Mouse (Mus musculus): ENCODE results near the gene Dhrs1. TPM values are rescaled to one million over a fixed set of nuclear protein-coding genes. Genes with fewer than 3 reads are reported as not detected.

Gene Dhrs1
- total and polyA plus RNA-seq, 2 experiments = 140 to 263 TPM

DNA sequence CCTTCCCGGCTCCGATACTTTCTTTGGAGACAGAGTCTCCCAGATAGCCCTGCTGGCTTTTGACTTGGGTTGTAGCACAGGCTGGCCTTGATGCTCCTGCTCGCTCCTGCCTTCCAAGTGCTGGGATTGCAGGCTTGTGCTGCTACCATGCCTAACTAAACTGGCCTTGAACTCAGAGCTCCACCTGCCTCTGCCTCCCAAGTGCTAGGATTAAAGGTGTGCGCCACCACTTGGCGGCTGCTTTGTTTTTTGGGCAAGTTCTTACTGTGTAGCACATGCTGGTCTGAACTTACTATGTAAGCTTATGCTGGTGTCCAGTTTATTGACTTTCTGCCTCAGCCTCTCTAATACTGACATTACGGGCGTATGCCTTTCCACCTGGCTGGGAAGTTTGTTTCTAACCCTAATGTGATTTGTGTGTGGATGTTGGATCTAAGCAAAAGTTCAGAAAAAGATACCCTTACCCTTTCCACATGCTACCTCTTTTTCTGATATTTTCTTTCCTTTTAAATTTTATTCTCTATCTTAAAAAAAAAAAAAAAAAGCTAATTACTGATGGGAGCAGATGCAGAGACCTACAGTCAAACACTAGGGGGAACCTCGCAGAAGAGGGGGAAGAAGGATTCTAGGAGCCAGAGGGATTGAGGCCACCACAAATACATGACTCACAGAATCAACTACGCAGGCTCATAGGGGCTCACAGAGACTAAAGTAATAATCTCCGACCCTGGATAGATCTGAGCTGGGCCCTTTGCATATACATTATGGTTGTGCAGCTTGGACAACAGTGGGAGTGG lies 1.8 kb upstream of the Dhrs1 start:
- 70% methylated on average over 10 of the region's 10 CpGs for WGBS
- Histone ChIP-seq H3K9ac (ENCODE audit: low read depth, low read length) (no peak overlapping the region), H3K4me3 (ENCODE audit: insufficient read depth, low read depth, low read length) (no peak overlapping the region)

DNA sequence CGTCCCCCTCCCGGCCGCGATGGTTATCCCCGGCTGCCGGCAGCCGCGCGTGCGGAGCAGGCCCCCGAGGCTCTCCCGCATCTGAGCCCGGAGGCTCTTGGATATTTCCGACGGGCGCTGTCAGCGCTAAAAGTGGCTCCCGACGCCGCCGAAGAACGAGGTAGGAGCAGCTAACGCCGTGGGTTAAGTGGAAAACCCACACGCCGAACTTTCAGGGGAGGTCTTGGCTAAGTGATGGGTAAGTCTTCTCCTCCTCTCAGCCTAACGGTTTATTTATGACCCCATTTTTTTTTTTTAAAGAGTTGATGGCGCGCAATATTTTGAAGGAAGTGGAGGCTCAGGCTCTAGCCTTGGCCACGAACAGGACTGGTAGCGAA lies 359 bp upstream of the Dhrs1 start:
- no peak overlapping the region; the same call in 1 of the 2 replicates for H3K27ac ChIP-seq (replicated peaks; ENCODE audit: insufficient read depth, low read depth, low read length)
- no peak for TF ChIP-seq CTCF (IDR thresholded peaks at IDR 0.05; ENCODE audit: low read depth, low read length)
- no peak for TF ChIP-seq POLR2A (IDR thresholded peaks at IDR 0.05; ENCODE audit: extremely low read depth, insufficient read depth, low read length)

More for the DNA sequence above, 1.8 kb upstream of the Dhrs1 start:
- Histone ChIP-seq H3K79me2 (ENCODE audit: control insufficient read depth, insufficient read depth, low read length) (peaks cover 5% of the 10 kb centered on the region), H3K36me3 (ENCODE audit: control insufficient read depth, insufficient read depth, low read length) (peaks cover 24% of the 10 kb centered on the region), H3K4me1 (ENCODE audit: control insufficient read depth, insufficient read depth, low read length) (peaks cover 10% of the 10 kb centered on the region), H3K27ac (replicated peaks; ENCODE audit: insufficient read depth, low read depth, low read length) (no peak overlapping the region), H3K27me3 (ENCODE audit: control insufficient read depth, insufficient read depth, low read length) (no peaks in the 10 kb centered on the region)
- peak; percentile 52 for DNase-seq (ENCODE audit: extremely low read depth, low read depth, low spot score)
- TF ChIP-seq POLR2A (IDR thresholded peaks at IDR 0.05; ENCODE audit: extremely low read depth, insufficient read depth, low read length) (no peak), CTCF (IDR thresholded peaks at IDR 0.05; ENCODE audit: low read depth, low read length) (no peak)

DNA sequence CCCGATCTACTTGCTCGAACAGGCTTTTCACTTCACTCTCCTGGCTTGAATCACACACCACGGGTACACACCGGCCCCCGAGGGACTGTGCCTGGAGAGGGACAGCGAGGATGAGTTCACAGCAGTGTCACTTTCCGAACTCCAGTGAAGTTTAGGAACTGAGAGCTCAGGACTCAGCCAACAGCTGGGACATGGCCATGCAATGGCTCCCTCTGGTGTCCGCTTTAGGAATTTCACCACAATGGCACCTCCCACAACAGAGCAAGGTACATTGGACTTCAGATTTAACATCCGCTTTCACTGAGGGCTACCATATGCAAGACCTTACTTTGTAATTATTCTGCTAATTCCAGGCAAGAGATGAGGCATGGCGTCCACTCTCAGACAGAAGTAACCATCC lies 1.8 kb downstream of the Dhrs1 start:
- DNase-seq (ENCODE audit: extremely low read depth, low read depth, low spot score) = peak; percentile 87
- Histone ChIP-seq H3K9ac (ENCODE audit: low read depth, low read length) (peak overlapping the region; percentile 66), H3K4me1 (ENCODE audit: control insufficient read depth, insufficient read depth, low read length) (peaks cover 14% of the 10 kb centered on the region), H3K27ac (replicated peaks; ENCODE audit: insufficient read depth, low read depth, low read length) (peak overlapping the region; percentile 70), H3K36me3 (ENCODE audit: control insufficient read depth, insufficient read depth, low read length) (peaks cover 28% of the 10 kb centered on the region), H3K4me3 (ENCODE audit: insufficient read depth, low read depth, low read length) (peak overlapping the region; percentile 17), H3K79me2 (ENCODE audit: control insufficient read depth, insufficient read depth, low read length) (peaks cover 5% of the 10 kb centered on the region), H3K27me3 (ENCODE audit: control insufficient read depth, insufficient read depth, low read length) (no peaks in the 10 kb centered on the region)
- WGBS = 4% methylated on average over 10 of the region's 10 CpGs
- TF ChIP-seq CTCF (IDR thresholded peaks at IDR 0.05; ENCODE audit: low read depth, low read length) = peak; percentile 97
- TF ChIP-seq POLR2A (IDR thresholded peaks at IDR 0.05; ENCODE audit: extremely low read depth, insufficient read depth, low read length) = no peak

More for the DNA sequence above, 359 bp upstream of the Dhrs1 start:
- peaks cover 28% of the 10 kb centered on the region for H3K36me3 ChIP-seq (ENCODE audit: control insufficient read depth, insufficient read depth, low read length)
- no peaks in the 10 kb centered on the region for H3K27me3 ChIP-seq (ENCODE audit: control insufficient read depth, insufficient read depth, low read length)
- peaks cover 5% of the 10 kb centered on the region for H3K79me2 ChIP-seq (ENCODE audit: control insufficient read depth, insufficient read depth, low read length)
- no peak for DNase-seq (ENCODE audit: extremely low read depth, low read depth, low spot score)
- peak overlapping the region; percentile 77 for H3K9ac ChIP-seq (ENCODE audit: low read depth, low read length)
- WGBS = under 1% methylated on average over 31 of the region's 31 CpGs
- H3K4me3 ChIP-seq (ENCODE audit: insufficient read depth, low read depth, low read length) = peak overlapping the region; percentile 80
- H3K4me1 ChIP-seq (ENCODE audit: control insufficient read depth, insufficient read depth, low read length) = peaks cover 10% of the 10 kb centered on the region

DNA sequence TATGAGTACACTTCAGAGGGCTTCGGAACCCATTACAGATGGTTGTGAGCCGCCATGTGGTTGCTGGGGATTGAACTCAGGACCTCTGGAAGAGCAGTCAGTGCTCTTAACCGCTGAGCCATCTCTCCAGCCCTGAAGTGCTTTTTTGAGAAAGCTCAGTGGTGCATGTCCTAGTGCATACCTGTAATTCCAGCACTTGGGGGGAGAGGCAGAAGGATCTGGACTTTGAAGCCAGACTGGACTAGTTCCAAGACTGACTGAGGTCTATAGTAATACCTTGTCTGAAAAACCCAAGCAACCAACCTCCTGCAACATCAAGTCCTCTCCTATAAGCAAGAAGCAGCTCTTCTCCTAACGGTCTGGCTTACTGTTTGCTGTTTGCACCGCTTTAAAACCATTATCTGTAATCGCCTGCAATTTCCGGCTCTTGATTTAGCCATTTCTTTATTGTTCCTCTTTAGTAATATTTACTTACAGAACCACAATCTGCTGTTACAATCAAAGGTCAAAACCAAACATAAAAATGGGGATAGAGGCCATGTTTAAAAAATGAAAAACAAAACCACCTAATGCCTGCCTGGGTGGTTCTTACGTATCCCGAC lies 8.3 kb downstream of the Dhrs1 start:
- no peak overlapping the region for H3K9ac ChIP-seq (ENCODE audit: low read depth, low read length)
- WGBS = 56% methylated on average over 9 of the region's 9 CpGs
- TF ChIP-seq CTCF (IDR thresholded peaks at IDR 0.05; ENCODE audit: low read depth, low read length) = no peak
- TF ChIP-seq POLR2A (IDR thresholded peaks at IDR 0.05; ENCODE audit: extremely low read depth, insufficient read depth, low read length) = no peak
- H3K4me1 ChIP-seq (ENCODE audit: control insufficient read depth, insufficient read depth, low read length) = peaks cover 12% of the 10 kb centered on the region
- no peaks in the 10 kb centered on the region for H3K79me2 ChIP-seq (ENCODE audit: control insufficient read depth, insufficient read depth, low read length)
- no peaks in the 10 kb centered on the region for H3K27me3 ChIP-seq (ENCODE audit: control insufficient read depth, insufficient read depth, low read length)
- H3K36me3 ChIP-seq (ENCODE audit: control insufficient read depth, insufficient read depth, low read length) = peaks cover 27% of the 10 kb centered on the region
- no peak overlapping the region for H3K4me3 ChIP-seq (ENCODE audit: insufficient read depth, low read depth, low read length)
- DNase-seq (ENCODE audit: extremely low read depth, low read depth, low spot score) = peak; percentile 54
- peak overlapping the region; percentile 15 for H3K27ac ChIP-seq (replicated peaks; ENCODE audit: insufficient read depth, low read depth, low read length)

DNA sequence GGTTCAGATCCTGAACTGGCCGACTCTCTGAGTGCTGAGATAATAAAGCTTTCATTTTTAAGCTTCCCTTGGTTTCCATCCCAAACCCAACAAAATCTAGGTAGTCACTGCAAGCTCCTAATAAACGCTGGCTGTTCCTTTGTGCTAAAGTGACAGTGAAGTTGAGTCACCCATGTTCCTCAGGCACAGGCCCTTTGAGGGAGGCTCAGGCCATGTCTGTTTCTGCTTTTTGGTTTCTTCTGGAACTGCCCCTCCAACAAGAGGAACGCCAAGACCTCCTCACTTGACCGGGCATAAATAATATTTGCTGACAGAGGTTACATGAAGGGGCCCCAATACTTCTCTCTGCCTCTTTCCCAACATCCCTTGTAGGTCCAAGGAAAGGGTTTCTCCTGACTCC lies 9.7 kb downstream of the Dhrs1 start:
- H3K27me3 ChIP-seq (ENCODE audit: control insufficient read depth, insufficient read depth, low read length) = no peaks in the 10 kb centered on the region
- DNase-seq (ENCODE audit: extremely low read depth, low read depth, low spot score) = peak; percentile 45
- TF ChIP-seq POLR2A (IDR thresholded peaks at IDR 0.05; ENCODE audit: extremely low read depth, insufficient read depth, low read length) = no peak
- no peak for TF ChIP-seq CTCF (IDR thresholded peaks at IDR 0.05; ENCODE audit: low read depth, low read length)
- H3K9ac ChIP-seq (ENCODE audit: low read depth, low read length) = no peak overlapping the region
- H3K79me2 ChIP-seq (ENCODE audit: control insufficient read depth, insufficient read depth, low read length) = no peaks in the 10 kb centered on the region
- WGBS = 74% methylated on average over 4 of the region's 4 CpGs
- H3K27ac ChIP-seq (replicated peaks; ENCODE audit: insufficient read depth, low read depth, low read length) = peak overlapping the region; percentile 63
- H3K4me3 ChIP-seq (ENCODE audit: insufficient read depth, low read depth, low read length) = no peak overlapping the region
- H3K4me1 ChIP-seq (ENCODE audit: control insufficient read depth, insufficient read depth, low read length) = peaks cover 12% of the 10 kb centered on the region
- H3K36me3 ChIP-seq (ENCODE audit: control insufficient read depth, insufficient read depth, low read length) = peaks cover 18% of the 10 kb centered on the region

DNA sequence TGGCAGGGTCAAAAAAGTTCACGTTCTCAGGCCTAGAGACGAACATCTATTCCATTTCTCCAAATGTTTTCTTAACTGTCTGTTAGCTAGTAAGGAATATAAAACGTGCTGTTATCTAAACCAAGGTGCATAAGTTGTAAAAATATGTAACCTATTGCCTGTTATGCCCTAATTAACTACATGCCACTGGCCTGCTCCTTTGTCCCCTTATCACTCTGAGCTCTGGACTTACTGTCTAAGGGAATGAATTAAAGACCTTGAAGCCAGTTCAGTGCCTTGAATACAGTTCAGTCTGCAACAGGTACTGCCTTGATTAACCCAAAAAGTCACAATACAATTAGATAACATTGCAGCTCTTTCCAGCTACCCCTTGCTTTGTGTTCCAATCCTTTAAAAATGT lies 10.2 kb downstream of the Dhrs1 start:
- peaks cover 12% of the 10 kb centered on the region for H3K4me1 ChIP-seq (ENCODE audit: control insufficient read depth, insufficient read depth, low read length)
- H3K9ac ChIP-seq (ENCODE audit: low read depth, low read length) = no peak overlapping the region
- H3K79me2 ChIP-seq (ENCODE audit: control insufficient read depth, insufficient read depth, low read length) = no peaks in the 10 kb centered on the region
- no peak for TF ChIP-seq CTCF (IDR thresholded peaks at IDR 0.05; ENCODE audit: low read depth, low read length)
- TF ChIP-seq POLR2A (IDR thresholded peaks at IDR 0.05; ENCODE audit: extremely low read depth, insufficient read depth, low read length) = no peak
- peaks cover 16% of the 10 kb centered on the region for H3K36me3 ChIP-seq (ENCODE audit: control insufficient read depth, insufficient read depth, low read length)
- 58% methylated on average over 3 of the region's 3 CpGs for WGBS
- no peak overlapping the region for H3K4me3 ChIP-seq (ENCODE audit: insufficient read depth, low read depth, low read length)
- no peak for DNase-seq (ENCODE audit: extremely low read depth, low read depth, low spot score)
- H3K27ac ChIP-seq (replicated peaks; ENCODE audit: insufficient read depth, low read depth, low read length) = no peak overlapping the region
- H3K27me3 ChIP-seq (ENCODE audit: control insufficient read depth, insufficient read depth, low read length) = no peaks in the 10 kb centered on the region

Data from liver, adult 2 months (tissue).